Mouse (Mus musculus): ENCODE measurements around the gene Mtfp1. TPM values are rescaled to one million over a fixed set of nuclear protein-coding genes. Genes with fewer than 3 reads are reported as not detected.

Gene Mtfp1
- total and polyA plus RNA-seq, 2 experiments = 16.6 to 41.5 TPM

- Histone ChIP-seq H3K79me2 (ENCODE audit: control insufficient read depth, insufficient read depth, low read length) (no peaks in the 10 kb centered on the region), H3K36me3 (ENCODE audit: control insufficient read depth, insufficient read depth, low read length) (peaks cover 7% of the 10 kb centered on the region; the same call in 1 of the 2 replicates), H3K4me1 (ENCODE audit: control insufficient read depth, insufficient read depth, low read length) (no peaks in the 10 kb centered on the region), H3K4me3 (ENCODE audit: insufficient read depth, low read depth, low read length) (no peak overlapping the region), H3K27ac (replicated peaks; ENCODE audit: insufficient read depth, low read depth, low read length) (no peak overlapping the region), H3K9ac (ENCODE audit: low read depth, low read length) (no peak overlapping the region), H3K27me3 (ENCODE audit: control insufficient read depth, insufficient read depth, low read length) (no peaks in the 10 kb centered on the region)
- peak; percentile 66 for DNase-seq (ENCODE audit: extremely low read depth, low read depth, low spot score)
- WGBS = 82% methylated on average over 2 of the region's 2 CpGs
- TF ChIP-seq CTCF (IDR thresholded peaks at IDR 0.05; ENCODE audit: low read depth, low read length) = no peak
- TF ChIP-seq POLR2A (IDR thresholded peaks at IDR 0.05; ENCODE audit: extremely low read depth, insufficient read depth, low read length) = no peak
These were observed 47.5 kb downstream of the Mtfp1 start for GRCm38 (mm10) chr11:4047766-4048165.

DNA sequence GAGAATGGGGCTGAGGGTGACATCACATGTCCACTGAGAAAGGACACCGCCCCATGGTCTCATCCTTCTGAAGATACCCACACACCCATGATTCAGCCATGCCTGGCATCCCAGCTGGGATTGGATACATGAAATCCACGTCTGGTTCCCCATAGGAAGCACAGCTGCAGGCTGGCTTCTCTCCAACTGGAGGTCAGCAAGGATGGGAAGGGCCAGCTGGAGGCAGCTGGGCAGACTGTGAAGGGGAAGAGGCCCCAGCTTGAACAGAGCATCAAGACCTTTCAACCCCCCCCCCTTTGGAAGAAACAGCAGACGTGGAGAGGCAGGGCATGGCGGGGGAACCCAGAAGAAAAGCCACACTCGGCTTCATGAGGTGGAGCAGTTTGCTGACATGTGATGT, 48.7 kb downstream of the Mtfp1 start:
- no peak for DNase-seq (ENCODE audit: extremely low read depth, low read depth, low spot score)
- no peaks in the 10 kb centered on the region for H3K4me1 ChIP-seq (ENCODE audit: control insufficient read depth, insufficient read depth, low read length)
- H3K36me3 ChIP-seq (ENCODE audit: control insufficient read depth, insufficient read depth, low read length) = peaks cover 16% of the 10 kb centered on the region
- H3K27me3 ChIP-seq (ENCODE audit: control insufficient read depth, insufficient read depth, low read length) = no peaks in the 10 kb centered on the region
- H3K4me3 ChIP-seq (ENCODE audit: insufficient read depth, low read depth, low read length) = no peak overlapping the region
- no peak overlapping the region for H3K27ac ChIP-seq (replicated peaks; ENCODE audit: insufficient read depth, low read depth, low read length)
- TF ChIP-seq CTCF (IDR thresholded peaks at IDR 0.05; ENCODE audit: low read depth, low read length) = no peak
- no peaks in the 10 kb centered on the region for H3K79me2 ChIP-seq (ENCODE audit: control insufficient read depth, insufficient read depth, low read length)
- no peak overlapping the region for H3K9ac ChIP-seq (ENCODE audit: low read depth, low read length)
- 83% methylated on average over 5 of the region's 5 CpGs for WGBS

GRCm38 (mm10) chr11:4043081-4043480, 52.2 kb downstream of the Mtfp1 start:
- no peak for DNase-seq (ENCODE audit: extremely low read depth, low read depth, low spot score)
- Histone ChIP-seq H3K27ac (replicated peaks; ENCODE audit: insufficient read depth, low read depth, low read length) (no peak overlapping the region), H3K79me2 (ENCODE audit: control insufficient read depth, insufficient read depth, low read length) (no peaks in the 10 kb centered on the region), H3K27me3 (ENCODE audit: control insufficient read depth, insufficient read depth, low read length) (no peaks in the 10 kb centered on the region), H3K9ac (ENCODE audit: low read depth, low read length) (no peak overlapping the region), H3K4me1 (ENCODE audit: control insufficient read depth, insufficient read depth, low read length) (no peaks in the 10 kb centered on the region), H3K36me3 (ENCODE audit: control insufficient read depth, insufficient read depth, low read length) (peaks cover 40% of the 10 kb centered on the region), H3K4me3 (ENCODE audit: insufficient read depth, low read depth, low read length) (no peak overlapping the region)
- TF ChIP-seq CTCF (IDR thresholded peaks at IDR 0.05; ENCODE audit: low read depth, low read length) (no peak), POLR2A (IDR thresholded peaks at IDR 0.05; ENCODE audit: extremely low read depth, insufficient read depth, low read length) (no peak)
- 90% methylated on average over 7 of the region's 7 CpGs for WGBS

Other genes with a start within 250 kb of the Mtfp1 start
- gene Osbp2, start 231.5 kb downstream of the Mtfp1 start, total RNA-seq (2014; rRNA removed) = 1.1 and 1.4 TPM in 2 replicates
- gene Osbp2, start 231.5 kb downstream of the Mtfp1 start, polyA plus RNA-seq (2012; rRNA removed) = 0.70 and 0.72 TPM in 2 replicates
- not detected in 2 replicates for gene 4921536K21Rik, start 200.3 kb downstream of the Mtfp1 start, total RNA-seq (2014; rRNA removed)
- gene 4921536K21Rik, start 200.3 kb downstream of the Mtfp1 start, polyA plus RNA-seq (2012; rRNA removed) = not detected in 2 replicates
- gene Dusp18, start 200.2 kb downstream of the Mtfp1 start, total RNA-seq (2014; rRNA removed) = under 0.01 and 0.07 TPM in 2 replicates
- 0.05 TPM in 2 replicates for gene Dusp18, start 200.2 kb downstream of the Mtfp1 start, polyA plus RNA-seq (2012; rRNA removed)
- gene Slc35e4, start 180.8 kb downstream of the Mtfp1 start, total RNA-seq (2014; rRNA removed) = 0.18 and 0.34 TPM in 2 replicates
- 0.27 and 0.46 TPM in 2 replicates for gene Slc35e4, start 180.8 kb downstream of the Mtfp1 start, polyA plus RNA-seq (2012; rRNA removed)
- gene Tcn2, start 163.3 kb downstream of the Mtfp1 start, total RNA-seq (2014; rRNA removed) = 101 and 110 TPM in 2 replicates
- 211 and 236 TPM in 2 replicates for gene Tcn2, start 163.3 kb downstream of the Mtfp1 start, polyA plus RNA-seq (2012; rRNA removed)
- gene Pes1, start 131.5 kb downstream of the Mtfp1 start, total RNA-seq (2014; rRNA removed) = 17.9 and 20.8 TPM in 2 replicates
- 17.9 and 22.2 TPM in 2 replicates for gene Pes1, start 131.5 kb downstream of the Mtfp1 start, polyA plus RNA-seq (2012; rRNA removed)
- gene 4930556J24Rik, start 118.7 kb downstream of the Mtfp1 start, total RNA-seq (2014; rRNA removed) = 0.09 TPM in 1 of 2 replicates, not detected in the other
- not detected in 2 replicates for gene 4930556J24Rik, start 118.7 kb downstream of the Mtfp1 start, polyA plus RNA-seq (2012; rRNA removed)
- 2.2 and 2.6 TPM in 2 replicates for gene Gal3st1, start 111.8 kb downstream of the Mtfp1 start, total RNA-seq (2014; rRNA removed)
- gene Gal3st1, start 111.8 kb downstream of the Mtfp1 start, polyA plus RNA-seq (2012; rRNA removed) = 1.4 and 4.4 TPM in 2 replicates
- 97.5 and 130 TPM in 2 replicates for gene Sec14l4, start 64.0 kb downstream of the Mtfp1 start, total RNA-seq (2014; rRNA removed)
- 92.9 and 108 TPM in 2 replicates for gene Sec14l4, start 64.0 kb downstream of the Mtfp1 start, polyA plus RNA-seq (2012; rRNA removed)
- not detected in 2 replicates for gene Sec14l3, start 30.6 kb downstream of the Mtfp1 start, total RNA-seq (2014; rRNA removed)
- not detected in 2 replicates for gene Sec14l3, start 30.6 kb downstream of the Mtfp1 start, polyA plus RNA-seq (2012; rRNA removed)
- 302 and 310 TPM in 2 replicates for gene Sec14l2, start 28.0 kb upstream of the Mtfp1 start, total RNA-seq (2014; rRNA removed)
- 349 and 371 TPM in 2 replicates for gene Sec14l2, start 28.0 kb upstream of the Mtfp1 start, polyA plus RNA-seq (2012; rRNA removed)
- 10.3 and 10.8 TPM in 2 replicates for gene Rnf215, start 39.8 kb upstream of the Mtfp1 start, total RNA-seq (2014; rRNA removed)
- gene Rnf215, start 39.8 kb upstream of the Mtfp1 start, polyA plus RNA-seq (2012; rRNA removed) = 11.3 and 13.1 TPM in 2 replicates
- gene Ccdc157, start 64.8 kb upstream of the Mtfp1 start, total RNA-seq (2014; rRNA removed) = 4.0 and 4.5 TPM in 2 replicates
- gene Ccdc157, start 64.8 kb upstream of the Mtfp1 start, polyA plus RNA-seq (2012; rRNA removed) = 6.5 and 9.3 TPM in 2 replicates
- gene Sf3a1, start 64.9 kb upstream of the Mtfp1 start, total RNA-seq (2014; rRNA removed) = 4.3 and 4.6 TPM in 2 replicates
- 10.0 and 12.2 TPM in 2 replicates for gene Sf3a1, start 64.9 kb upstream of the Mtfp1 start, polyA plus RNA-seq (2012; rRNA removed)
- 23.4 and 23.6 TPM in 2 replicates for gene Tbc1d10a, start 91.3 kb upstream of the Mtfp1 start, total RNA-seq (2014; rRNA removed)
- 18.5 and 22.9 TPM in 2 replicates for gene Tbc1d10a, start 91.3 kb upstream of the Mtfp1 start, polyA plus RNA-seq (2012; rRNA removed)
- 1.4 and 1.7 TPM in 2 replicates for gene Castor1, start 122.8 kb upstream of the Mtfp1 start, total RNA-seq (2014; rRNA removed)
- gene Castor1, start 122.8 kb upstream of the Mtfp1 start, polyA plus RNA-seq (2012; rRNA removed) = 2.3 and 2.5 TPM in 2 replicates
- 0.47 TPM in 1 of 2 replicates, not detected in the other for gene Osm, start 141.0 kb upstream of the Mtfp1 start, total RNA-seq (2014; rRNA removed)
- gene Osm, start 141.0 kb upstream of the Mtfp1 start, polyA plus RNA-seq (2012; rRNA removed) = not detected in 2 replicates
- not detected in 2 replicates for gene Lif, start 162.1 kb upstream of the Mtfp1 start, total RNA-seq (2014; rRNA removed)
- 0.02 TPM in 2 replicates for gene Lif, start 162.1 kb upstream of the Mtfp1 start, polyA plus RNA-seq (2012; rRNA removed)